Mouse (Mus musculus): ENCODE results near the gene Rprd2.
"Not testable (repeated sequence)": the region's sequence is repeated elsewhere in the genome, so short reads cannot be mapped to it uniquely, and the experiment has no call there.

Rprd2 gene

GRCm38 (mm10) chr3:95816681-95817080 lies 2.0 kb downstream of the Rprd2 start:
- DNase-seq: no peak

- no peak for DNase-seq
These were observed 10.3 kb downstream of the Rprd2 start for GRCm38 (mm10) chr3:95808384-95808783.

DNA sequence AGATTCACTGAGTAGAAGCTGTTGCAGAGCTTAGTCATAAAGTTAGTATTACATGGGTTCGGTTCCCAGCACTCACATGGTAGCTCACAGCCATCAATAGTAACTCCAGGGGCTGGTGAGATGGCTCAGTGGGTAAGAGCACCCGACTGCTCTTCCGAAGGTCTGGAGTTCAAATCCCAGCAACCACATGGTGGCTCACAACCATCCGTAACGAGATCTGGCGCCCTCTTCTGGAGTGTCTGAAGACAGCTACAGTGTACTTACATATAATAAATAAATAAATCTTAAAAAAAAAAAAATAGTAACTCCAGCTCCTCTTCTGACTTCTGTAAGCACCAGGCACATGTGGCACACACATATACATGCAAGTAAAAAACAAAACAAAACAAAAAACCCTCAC lies 11.0 kb downstream of the Rprd2 start:
- DNase-seq: not testable (repeated sequence)

- DNase-seq: no peak
These were observed 12.0 kb downstream of the Rprd2 start for GRCm38 (mm10) chr3:95806677-95807076.

DNA sequence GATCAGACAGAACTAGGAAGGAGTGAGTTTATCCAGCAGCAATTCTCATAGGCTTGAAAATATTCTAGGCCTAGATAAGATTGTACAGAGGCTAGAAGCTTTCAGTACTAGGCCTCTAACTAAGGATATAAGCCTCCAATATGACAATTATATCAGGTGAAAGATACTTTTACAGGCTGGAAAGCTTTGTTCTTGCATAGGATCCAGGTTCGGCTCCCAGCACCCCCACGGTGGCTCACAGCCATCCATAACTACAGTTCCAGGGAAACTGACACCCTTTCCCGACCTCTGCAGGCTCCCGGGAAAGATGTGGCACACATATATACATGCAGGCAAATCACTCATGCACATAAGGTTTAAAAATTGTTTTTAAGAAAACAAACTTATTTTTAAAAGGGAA lies 14.8 kb downstream of the Rprd2 start:
- DNase-seq: no peak

DNA sequence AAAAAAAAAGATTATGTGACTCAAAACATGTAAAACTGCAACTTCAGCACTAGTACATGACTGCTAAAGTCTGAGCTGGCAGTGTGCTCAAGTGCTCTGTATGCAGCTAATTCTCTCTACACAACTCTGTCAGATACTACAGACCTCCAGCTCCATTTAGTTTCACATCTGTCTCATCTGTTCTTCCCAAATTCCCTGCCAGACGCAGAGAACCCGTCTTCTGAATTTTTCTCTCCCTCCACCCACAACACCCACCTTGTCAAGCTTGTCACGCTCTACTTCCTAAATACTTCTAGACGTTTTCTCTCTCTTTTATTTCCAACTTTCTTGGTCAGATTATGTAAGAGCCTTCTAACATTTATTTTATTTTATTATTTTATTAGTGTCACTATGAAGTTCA lies 19.9 kb downstream of the Rprd2 start:
- DNase-seq: no peak

- no peak for DNase-seq
These were observed 24.4 kb downstream of the Rprd2 start for GRCm38 (mm10) chr3:95794299-95794698.

DNA sequence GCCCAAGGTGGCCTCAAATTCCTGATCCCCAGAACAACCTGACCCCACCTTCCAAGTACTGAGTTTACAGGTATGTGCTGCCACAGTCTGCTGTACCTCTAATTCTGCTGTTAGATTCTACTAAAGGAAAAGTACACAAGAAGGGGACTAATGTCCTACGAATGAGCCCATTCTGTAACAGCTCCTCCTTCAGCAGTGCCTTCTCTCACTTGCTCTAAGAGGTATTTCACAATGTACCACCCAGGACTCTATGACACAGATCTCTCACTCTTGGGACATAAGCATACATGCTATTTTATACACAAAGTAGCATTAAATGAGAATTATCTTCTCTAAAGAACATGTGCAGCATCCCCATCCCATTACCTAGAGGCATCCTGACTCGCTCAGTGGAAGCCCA lies 25.0 kb downstream of the Rprd2 start:
- no peak for DNase-seq

- DNase-seq: no peak
These were observed 33.2 kb downstream of the Rprd2 start for GRCm38 (mm10) chr3:95785501-95785900.

GRCm38 (mm10) chr3:95771985-95772384 lies 46.7 kb downstream of the Rprd2 start:
- DNase-seq: peak in 1 of 2 experiments; percentile 16

- no peak for DNase-seq
These were observed 53.1 kb downstream of the Rprd2 start for GRCm38 (mm10) chr3:95765534-95765933.

- DNase-seq: no peak
These were observed 54.9 kb downstream of the Rprd2 start for GRCm38 (mm10) chr3:95763811-95764210.

GRCm38 (mm10) chr3:95762961-95763360 lies 55.7 kb downstream of the Rprd2 start:
- no peak for DNase-seq

GRCm38 (mm10) chr3:95761771-95762170 lies 56.9 kb downstream of the Rprd2 start:
- no peak for DNase-seq

DNA sequence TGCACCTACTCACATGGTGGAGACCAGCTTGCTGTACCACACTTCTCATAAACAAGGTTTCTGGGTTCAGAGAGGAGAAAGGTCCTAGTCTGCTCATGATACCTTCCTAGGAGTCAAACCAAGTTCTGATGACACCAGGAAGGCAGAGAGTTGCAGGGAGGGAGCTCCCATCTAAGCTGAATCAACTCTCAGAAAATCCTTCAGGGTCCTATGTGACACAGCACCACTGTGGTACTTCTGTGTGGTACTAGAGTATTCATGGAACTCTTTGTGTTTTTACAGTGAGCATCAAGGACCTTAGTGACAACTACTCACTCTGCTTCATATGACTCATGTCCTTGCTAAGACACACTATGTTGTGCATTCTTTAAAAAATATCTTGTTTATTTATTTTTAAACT lies 58.0 kb downstream of the Rprd2 start:
- no peak for DNase-seq

GRCm38 (mm10) chr3:95760106-95760505 lies 58.6 kb downstream of the Rprd2 start, which contains the start of gene Tars2:
TSS of gene Tars2 (minus strand) at chr3:95760206.
- no peak for DNase-seq

GRCm38 (mm10) chr3:95758467-95759218 lies 60.0 kb downstream of the Rprd2 start:
- DNase-seq: no peak

DNA sequence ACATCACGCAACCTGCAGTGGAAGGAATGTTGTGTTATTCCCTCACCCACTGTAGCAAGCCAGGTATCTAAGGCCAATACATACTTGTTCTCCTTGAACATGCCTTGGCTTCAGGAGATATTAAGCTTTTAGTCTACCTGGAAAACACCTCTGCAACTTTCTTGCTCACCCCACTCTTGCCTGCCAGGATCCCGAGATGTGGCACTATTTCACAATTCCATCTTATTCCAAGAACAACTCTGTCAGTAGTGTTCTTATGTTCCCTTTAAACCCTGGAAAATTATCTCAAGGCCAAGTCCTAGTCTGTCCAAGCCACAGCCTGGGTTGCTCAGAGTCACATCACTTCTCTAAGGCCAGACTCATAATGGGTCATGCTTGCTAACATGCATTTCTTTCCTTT lies 61.9 kb downstream of the Rprd2 start:
- DNase-seq: no peak

GRCm38 (mm10) chr3:95754345-95755206 lies 64.1 kb downstream of the Rprd2 start:
- peak; percentile 96 to 98 for DNase-seq

GRCm38 (mm10) chr3:95752935-95753334 lies 65.7 kb downstream of the Rprd2 start:
- DNase-seq: no peak

DNA sequence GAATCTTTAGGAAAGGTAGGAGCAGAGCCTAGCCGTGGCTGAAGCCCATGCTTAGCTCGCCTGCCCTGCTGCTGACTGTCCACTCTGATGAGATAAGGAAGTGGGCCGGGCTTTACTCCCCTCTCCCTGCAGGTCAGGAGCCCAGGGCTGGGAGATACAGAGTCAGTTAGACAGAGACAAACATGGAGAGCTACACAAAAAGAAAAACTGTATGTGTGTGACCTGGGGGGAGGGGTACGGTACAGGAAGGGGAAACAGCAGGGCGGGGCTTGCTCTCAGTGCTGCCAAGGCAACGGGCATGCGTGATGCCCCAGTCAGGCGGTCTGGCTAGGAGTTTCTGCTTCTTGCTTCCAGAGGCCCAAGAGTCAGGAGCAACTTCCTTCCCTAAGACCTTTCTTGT lies 78.3 kb downstream of the Rprd2 start:
- DNase-seq: peak; percentile 39 to 45

GRCm38 (mm10) chr3:95739353-95740104 lies 79.1 kb downstream of the Rprd2 start, which contains the start of gene Ecm1:
TSS of gene Ecm1 (minus strand) at chr3:95739569.
- peak; percentile 35 to 54 for DNase-seq

GRCm38 (mm10) chr3:95735071-95735670 lies 83.5 kb downstream of the Rprd2 start:
- DNase-seq: no peak

All from kidney, adult 8-10 months (tissue).